Mouse (Mus musculus) c-Kit-positive CD71-positive TER-119-negative erythroid progenitor cells, embryonic 14.5 days (primary cell): Measurements from ENCODE around the gene Far1.
A peak's percentile ranks its signal among the peaks of the same experiment; 100 is the strongest.

Source experiments
- DNase-seq: peaks from one replicate; pipeline ENCODE4 v3.0.0-alpha.2; 2013; ENCODE audit warnings: low read depth

Gene Far1

GRCm38 (mm10) chr7:113513286-113513962 lies at the start of gene Far1:
Far1 (plus strand) TSS chr7:113513834.
- DNase-seq: peak; percentile 92

GRCm38 (mm10) chr7:113468345-113468744 lies 45.3 kb upstream of the Far1 start:
- DNase-seq: no peak

GRCm38 (mm10) chr7:113470671-113471070 lies 43.0 kb upstream of the Far1 start:
- no peak for DNase-seq

- no peak for DNase-seq
These were observed 42.0 kb upstream of the Far1 start for GRCm38 (mm10) chr7:113471653-113472052.

- no peak for DNase-seq
These were observed 17.8 kb upstream of the Far1 start for GRCm38 (mm10) chr7:113495792-113496191.

- DNase-seq: no peak
These were observed 15.2 kb upstream of the Far1 start for GRCm38 (mm10) chr7:113498413-113498812.

GRCm38 (mm10) chr7:113499821-113500220 lies 13.8 kb upstream of the Far1 start:
- no peak for DNase-seq

- no peak for DNase-seq
These were observed 11.2 kb upstream of the Far1 start for GRCm38 (mm10) chr7:113502453-113502852.

GRCm38 (mm10) chr7:113505047-113505446 lies 8.6 kb upstream of the Far1 start:
- DNase-seq: no peak

GRCm38 (mm10) chr7:113505516-113506045 lies 8.1 kb upstream of the Far1 start:
- no peak for DNase-seq

GRCm38 (mm10) chr7:113507846-113508245 lies 5.8 kb upstream of the Far1 start:
- no peak for DNase-seq

GRCm38 (mm10) chr7:113511396-113511795 lies 2.2 kb upstream of the Far1 start:
- DNase-seq: no peak

- peak; percentile 40 for DNase-seq
These were observed 928 bp upstream of the Far1 start for GRCm38 (mm10) chr7:113512527-113513285.

GRCm38 (mm10) chr7:113513963-113514649 lies 472 bp downstream of the Far1 start:
- DNase-seq: peak; percentile 50

GRCm38 (mm10) chr7:113515831-113516230 lies 2.2 kb downstream of the Far1 start:
- DNase-seq: no peak

GRCm38 (mm10) chr7:113518419-113518818 lies 4.8 kb downstream of the Far1 start:
- no peak for DNase-seq

- DNase-seq: no peak
These were observed 5.3 kb downstream of the Far1 start for GRCm38 (mm10) chr7:113518961-113519360.

- peak; percentile 62 for DNase-seq
These were observed 29.5 kb downstream of the Far1 start for GRCm38 (mm10) chr7:113543158-113543557.

GRCm38 (mm10) chr7:113551742-113552463 lies 38.3 kb downstream of the Far1 start:
- DNase-seq: no peak

- DNase-seq: no peak
These were observed 38.9 kb downstream of the Far1 start for GRCm38 (mm10) chr7:113552508-113552907.

GRCm38 (mm10) chr7:113556138-113556537 lies 42.5 kb downstream of the Far1 start:
- DNase-seq: no peak

- DNase-seq: no peak
These were observed 53.3 kb downstream of the Far1 start for GRCm38 (mm10) chr7:113566892-113567291.
